Mouse (Mus musculus) thymus, adult 2 months (tissue): ENCODE measurements around the gene Slc39a7.

Experiments used
- CTCF ChIP-seq: fragments of 200-500 bp; IDR thresholded peaks from 2 replicates; pipeline ENCODE4 v1.5.1; 2012; ENCODE audit warnings: mild to moderate bottlenecking, control low read depth, low read length, moderate library complexity, borderline replicate concordance; ENCODE audit not compliant: control insufficient read depth, poor library complexity, insufficient read depth; ENCODE audit errors: extremely low read depth
- POLR2A ChIP-seq: fragments of 200-500 bp; IDR thresholded peaks from 2 replicates; pipeline ENCODE4 v1.6.1; 2012; ENCODE audit warnings: mild to moderate bottlenecking, low read length, control low read depth, moderate library complexity; ENCODE audit not compliant: control insufficient read depth, poor library complexity, insufficient read depth; ENCODE audit errors: extremely low read depth

DNA sequence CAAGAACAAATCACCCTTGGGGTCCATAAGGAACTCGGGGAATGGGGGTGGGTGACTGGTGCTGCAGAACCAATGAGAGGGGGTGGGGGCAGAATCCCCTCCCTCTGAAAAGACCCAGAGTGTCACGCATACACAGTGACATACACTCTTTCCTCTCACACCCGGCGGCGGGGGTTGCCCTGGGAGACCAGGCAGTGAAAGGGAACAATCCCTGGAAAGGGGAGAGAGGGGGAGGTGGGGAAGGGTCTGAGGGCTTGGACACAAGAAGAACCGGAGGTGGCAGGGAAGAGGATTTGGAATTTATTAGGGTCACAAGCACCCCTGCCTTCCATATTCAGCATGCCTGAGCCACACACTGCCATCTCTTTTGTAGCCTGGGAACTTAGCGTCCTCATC is 5.7 kb downstream of the Slc39a7 start:
- no peak for TF ChIP-seq POLR2A
- no peak for TF ChIP-seq CTCF
